Comparison of ENCODE assay signal across 8 mouse cellular contexts in the genomic region with DNA sequence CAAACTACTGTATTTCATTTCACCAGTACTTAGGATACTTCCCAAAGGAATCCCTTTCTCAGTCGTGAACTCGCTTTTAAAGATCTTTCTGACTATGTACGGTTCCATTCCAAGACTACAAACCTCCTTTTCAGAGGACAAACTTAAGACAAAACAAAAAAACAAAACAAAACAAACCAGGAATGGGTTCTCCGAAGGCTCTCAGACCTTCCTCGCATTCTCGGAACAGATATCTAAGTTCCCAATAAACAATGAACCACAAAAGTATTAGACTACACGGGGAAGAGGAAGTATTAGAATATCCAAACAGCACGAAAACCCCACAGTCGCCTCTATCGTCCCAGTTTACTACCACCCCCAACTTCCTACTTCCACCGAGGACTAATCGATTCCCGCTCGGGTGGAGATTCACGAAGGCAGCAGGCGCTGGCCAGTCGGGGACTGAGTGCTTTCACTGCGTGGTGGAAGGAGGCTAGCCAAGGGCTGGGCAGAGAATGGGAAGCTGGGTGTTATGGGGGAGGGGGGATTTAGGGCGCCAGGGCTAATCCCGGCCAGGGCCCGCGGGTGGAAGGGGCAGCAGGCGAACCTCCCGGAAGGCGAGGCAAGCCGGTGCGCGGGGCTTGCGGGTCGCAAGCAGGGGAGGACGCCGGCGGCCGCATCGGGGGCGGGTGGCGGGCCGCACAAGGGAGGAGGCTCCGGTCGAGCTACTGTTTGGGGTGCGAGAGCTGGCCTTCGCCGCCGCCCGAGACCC. TPM values are rescaled to one million over a fixed set of nuclear protein-coding genes. Genes with fewer than 3 reads are reported as not detected.
A peak's percentile ranks its signal among the peaks of the same experiment; 100 is the strongest.
DNase-seq lines count a peak whose midpoint lies in the region; ATAC-seq and TF ChIP-seq lines count a peak whose summit lies in the region.

No protein-coding gene starts in this region.

- no peaks in the 10 kb centered on the region for H3K9me3 ChIP-seq in forebrain, embryonic 10.5 days
- H3K9me3 ChIP-seq in limb, embryonic 10.5 days (replicated peaks) = no peaks in the 10 kb centered on the region

- H3K4me3 ChIP-seq in forebrain, embryonic 10.5 days = peak overlapping the region; percentile 85
- H3K4me3 ChIP-seq in limb, embryonic 10.5 days = peak overlapping the region; percentile 84
- H3K4me3 ChIP-seq in small intestine, adult 2 months (ENCODE audit: low read depth, low read length) = peak overlapping the region; percentile 88

- ATAC-seq in cerebellum, adult (ENCODE audit: insufficient number of reproducible peaks, low FRiP score, low TSS enrichment) = peak; percentile 47; the same call in 1 of the 2 replicates

- no peaks in the 10 kb centered on the region for H3K27me3 ChIP-seq in forebrain, embryonic 10.5 days (ENCODE audit: poor library complexity, severe bottlenecking)
- no peaks in the 10 kb centered on the region for H3K27me3 ChIP-seq in limb, embryonic 10.5 days (ENCODE audit: low read depth, poor library complexity, severe bottlenecking)
- H3K27me3 ChIP-seq in small intestine, adult 2 months (ENCODE audit: control insufficient read depth, insufficient read depth, low read length) = no peaks in the 10 kb centered on the region

- H3K4me1 ChIP-seq in forebrain, embryonic 10.5 days = peaks cover 27% of the 10 kb centered on the region
- peaks cover 19% of the 10 kb centered on the region for H3K4me1 ChIP-seq in limb, embryonic 10.5 days
- H3K4me1 ChIP-seq in small intestine, adult 2 months (ENCODE audit: control insufficient read depth, insufficient read depth, insufficient read length, low read length) = no peaks in the 10 kb centered on the region; the same call in 1 of the 2 replicates

- intact Hi-C loops in heart, postnatal 25 days (cut with DNase I) = loop anchor here (5.0 kb wide), 2 partner anchors 36 to 121 kb away; a partner anchor contains a TSS

- H3K27ac ChIP-seq in forebrain, embryonic 10.5 days = peak overlapping the region; percentile 90
- H3K27ac ChIP-seq in limb, embryonic 10.5 days = peak overlapping the region; percentile 89
- H3K27ac ChIP-seq in small intestine, adult 2 months (ENCODE audit: insufficient read depth, low read depth, low read length) = peak overlapping the region; percentile 70

- TF ChIP-seq CTCF in small intestine, adult 2 months (IDR thresholded peaks at IDR 0.05; ENCODE audit: extremely low read depth, insufficient read length, insufficient replicate concordance, low read depth, low read length) = no peak

- 3% methylated on average over 45 of the region's 45 CpGs for WGBS in forebrain, embryonic 10.5 days
- 4% methylated on average over 45 of the region's 45 CpGs for WGBS in limb, embryonic 10.5 days
- WGBS in small intestine, adult 2 months = 1% methylated on average over 45 of the region's 45 CpGs

- peaks cover 5% of the 10 kb centered on the region for H3K36me3 ChIP-seq in forebrain, embryonic 10.5 days (replicated peaks)
- 0 out of 2 replicates have a peak, but pooled peaks cover under 1% of the 10 kb centered on the region for H3K36me3 ChIP-seq in limb, embryonic 10.5 days
- no peaks in the 10 kb centered on the region for H3K36me3 ChIP-seq in small intestine, adult 2 months (ENCODE audit: control insufficient read depth, insufficient read depth, low read length)

- DNase-seq in cerebellum, postnatal 36 days = no peak
- peak; percentile 73 for DNase-seq in adrenal gland, adult 2 months
- no peak for DNase-seq in forebrain, embryonic 10.5 days (ENCODE audit: extremely low spot score, low spot score)
- peak; percentile 8 for DNase-seq in heart, postnatal 25 days (ENCODE audit: low spot score)
- peak; percentile 65 for DNase-seq in limb, embryonic 10.5 days (ENCODE audit: low spot score)
- DNase-seq in mesoderm, embryonic 11.5 days (ENCODE audit: low read depth, low spot score) = peak; percentile 50

- no peak for TF ChIP-seq POLR2A in small intestine, adult 2 months (IDR thresholded peaks at IDR 0.05; ENCODE audit: low read depth, low read length)

RNA-seq across cellular contexts. Expression of a gene that starts 1.5 kb away (rescaled TPM):
- 10 to 100 TPM; 22.4 to 29.3 TPM for total RNA-seq in adrenal gland, adult 2 months (2021)
- 34.6 and 36.2 TPM in 2 replicates for polyA plus RNA-seq in adrenal gland, adult 2 months (2012; rRNA removed)
- polyA plus RNA-seq in forebrain, embryonic 10.5 days (2016; fragmentation: Nextera tagmentation; extraction: Ambion mirVana) = 16.9 and 18.3 TPM in 2 replicates
- total RNA-seq in heart, postnatal 25 days (2021) = 10 to 100 TPM; 21.4 to 23.1 TPM
- polyA plus RNA-seq in limb, embryonic 10.5 days (2016; fragmentation: Nextera tagmentation; extraction: Ambion mirVana) = 17.3 and 27.3 TPM in 2 replicates
- polyA plus RNA-seq in small intestine, adult 2 months (2012; rRNA removed) = 4.3 and 9.9 TPM in 2 replicates

RNA-seq across cellular contexts. Expression of a gene that starts 44.4 kb away (rescaled TPM):
- 10 to 100 TPM; 51.9 to 70.1 TPM for total RNA-seq in adrenal gland, adult 2 months (2021)
- 9.3 and 17.5 TPM in 2 replicates for polyA plus RNA-seq in adrenal gland, adult 2 months (2012; rRNA removed)
- polyA plus RNA-seq in forebrain, embryonic 10.5 days (2016; fragmentation: Nextera tagmentation; extraction: Ambion mirVana) = 77.9 and 78.5 TPM in 2 replicates
- total RNA-seq in heart, postnatal 25 days (2021) = 10 to 100 TPM; 40.0 to 40.6 TPM
- polyA plus RNA-seq in limb, embryonic 10.5 days (2016; fragmentation: Nextera tagmentation; extraction: Ambion mirVana) = 73.2 and 84.3 TPM in 2 replicates
- polyA plus RNA-seq in small intestine, adult 2 months (2012; rRNA removed) = 2.4 and 5.9 TPM in 2 replicates

RNA-seq across cellular contexts. Expression of a gene that starts 54.1 kb away (rescaled TPM):
- 10 to 100 TPM; 33.0 to 52.8 TPM for total RNA-seq in adrenal gland, adult 2 months (2021)
- polyA plus RNA-seq in adrenal gland, adult 2 months (2012; rRNA removed) = 7.4 and 8.3 TPM in 2 replicates
- 12.7 and 13.0 TPM in 2 replicates for polyA plus RNA-seq in forebrain, embryonic 10.5 days (2016; fragmentation: Nextera tagmentation; extraction: Ambion mirVana)
- 10 to 100 TPM; 20.7 to 23.0 TPM for total RNA-seq in heart, postnatal 25 days (2021)
- polyA plus RNA-seq in limb, embryonic 10.5 days (2016; fragmentation: Nextera tagmentation; extraction: Ambion mirVana) = 12.2 and 14.6 TPM in 2 replicates
- polyA plus RNA-seq in small intestine, adult 2 months (2012; rRNA removed) = 3.6 and 8.1 TPM in 2 replicates

Comparison
In these comparisons a context has a peak if more than half of its experiments do, and no peak if none do; other contexts are left out.
1. DNase-seq: peak in adrenal gland, adult 2 months (single experiment), heart, postnatal 25 days (single experiment), limb, embryonic 10.5 days (single experiment) and mesoderm, embryonic 11.5 days (single experiment); none in cerebellum, postnatal 36 days (0 of 2) and forebrain, embryonic 10.5 days (single experiment).
2. Peak in every context shown above with its lines, with median percentiles within 50 percentile points of each other: H3K27ac ChIP-seq and H3K4me3 ChIP-seq.